Mouse (Mus musculus) liver, adult 2 months (tissue): ENCODE measurements at regions not wholly inside any gene's neighbourhood (a gene's known extent, or its start where the extent isn't known, plus 50 kb on each side); places are given as distances from the start of the nearest gene placed in this dataset.

ENCODE experiments used
- CTCF ChIP-seq: fragments of 200-500 bp; IDR thresholded peaks from 2 replicates; pipeline ENCODE4 v1.5.1; 2011; ENCODE audit warnings: low read depth, low read length, control low read depth
- POLR2A ChIP-seq: fragments of 200-500 bp; IDR thresholded peaks from 2 replicates; pipeline ENCODE4 v1.6.1; 2011; ENCODE audit warnings: low read length, control low read depth; ENCODE audit not compliant: insufficient read depth; ENCODE audit errors: extremely low read depth

DNA sequence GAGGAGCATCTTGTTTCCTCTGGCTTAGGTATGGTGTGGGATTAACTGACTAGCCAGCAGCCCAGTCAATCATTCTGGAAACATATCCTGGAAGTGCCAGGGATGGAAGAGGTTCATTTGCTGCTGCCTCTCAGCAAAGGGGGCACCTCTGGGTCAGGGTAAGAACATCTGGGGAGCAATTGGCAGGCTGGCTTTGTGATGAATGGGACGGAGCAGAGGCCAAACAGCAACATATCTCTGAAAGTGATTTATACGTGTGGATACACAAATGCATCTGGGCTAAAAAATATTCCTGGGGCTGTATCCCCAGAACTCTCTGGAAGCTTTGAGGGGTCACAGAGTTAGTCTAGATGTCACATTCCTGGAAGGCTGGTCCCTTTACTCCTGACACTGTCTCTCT, 257.2 kb upstream of the Tle4 start:
- no peak for TF ChIP-seq CTCF
- no peak for TF ChIP-seq POLR2A
